Mouse (Mus musculus) left cerebral cortex, adult 8-10 months (tissue): Measurements from ENCODE around the gene Xylt2. TPM values are rescaled to one million over a fixed set of nuclear protein-coding genes. Genes with fewer than 3 reads are reported as not detected.
A peak's percentile ranks its signal among the peaks of the same experiment; 100 is the strongest.
"Not testable (repeated sequence)": the region's sequence is repeated elsewhere in the genome, so short reads cannot be mapped to it uniquely, and the experiment has no call there.

ENCODE experiments used
- DNase-seq, 2 experiments: peaks; one replicate each; pipeline ENCODE4 v3.0.0; 2022; ENCODE audit warnings: low spot score in 2 of 2
- total RNA-seq, 4 experiments: library from RNA; stranded (reverse); gene quantifications; 2 replicates each; pipeline ENCODE4 v1.2.4; 2022

The Xylt2 gene
- total RNA-seq = 10 to 100 TPM; 25.9 to 27.8 (median 26.7) TPM

DNA sequence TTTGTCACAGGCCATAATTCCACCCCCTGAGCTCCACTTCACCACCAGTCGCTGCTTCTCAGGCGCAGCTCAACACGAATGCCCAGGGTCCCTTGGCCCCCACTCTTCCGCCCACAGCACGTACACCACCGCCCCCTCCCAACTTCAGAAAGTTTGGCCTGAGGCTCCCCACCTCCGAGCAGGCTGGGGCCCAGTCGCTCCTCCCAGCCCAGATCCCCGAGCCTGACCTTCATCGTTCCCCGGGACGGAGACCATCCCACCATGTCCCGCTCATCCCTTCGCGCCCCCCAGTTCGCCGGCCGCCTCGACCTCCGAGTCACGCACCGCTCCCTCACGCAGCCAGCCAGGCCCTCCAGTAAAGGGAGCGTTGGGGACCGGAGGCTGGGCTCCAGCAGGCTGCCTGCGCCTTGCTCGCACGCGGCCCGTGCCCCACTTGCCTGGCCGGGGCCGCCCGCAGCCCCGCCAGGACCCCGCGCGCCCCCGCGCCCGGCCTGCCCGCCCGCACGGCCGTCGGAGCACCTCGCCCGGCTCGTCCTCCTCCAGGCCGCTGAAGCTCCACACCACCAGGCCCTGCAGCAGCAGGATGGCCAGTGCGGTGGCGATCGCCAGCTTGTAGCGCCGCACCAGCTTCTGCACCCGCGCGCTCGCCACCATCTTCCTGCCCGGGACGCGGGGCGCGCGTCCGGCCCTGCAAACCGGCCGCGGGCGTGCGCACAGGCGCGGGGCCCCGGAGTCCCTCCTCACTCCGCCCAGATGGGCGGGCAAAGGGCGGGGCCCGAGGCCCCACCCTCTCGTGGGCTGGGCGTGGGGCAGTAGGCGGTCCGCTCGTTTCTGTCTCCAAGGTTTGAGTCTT, at the start of gene Xylt2:
Xylt2 (minus strand) TSS at position 762 of the 853 bp plus-strand sequence.
- DNase-seq = peak; percentile 69 to 87

DNA sequence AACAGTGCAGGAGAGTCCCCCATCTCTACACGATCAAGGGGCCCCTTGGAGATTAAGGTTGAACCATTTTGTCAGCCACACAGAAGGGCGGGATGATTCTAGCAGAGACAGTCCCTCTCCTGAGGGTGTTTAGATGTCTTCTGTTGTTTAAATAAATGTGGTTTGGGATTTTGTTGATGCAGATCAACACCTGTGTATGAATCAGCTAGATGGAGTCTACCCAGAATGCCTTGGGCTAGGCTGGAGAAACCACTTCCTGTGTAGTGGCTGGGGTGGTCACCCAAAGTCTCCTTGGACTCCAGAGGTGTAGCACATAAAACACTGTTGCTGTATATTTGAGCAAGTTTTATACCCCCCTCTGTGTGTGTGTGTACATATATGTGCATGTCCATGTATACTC, 41.9 kb upstream of the Xylt2 start:
- DNase-seq = no peak

- no peak for DNase-seq
These were observed 41.0 kb upstream of the Xylt2 start for GRCm38 (mm10) chr11:94718113-94718909.

DNA sequence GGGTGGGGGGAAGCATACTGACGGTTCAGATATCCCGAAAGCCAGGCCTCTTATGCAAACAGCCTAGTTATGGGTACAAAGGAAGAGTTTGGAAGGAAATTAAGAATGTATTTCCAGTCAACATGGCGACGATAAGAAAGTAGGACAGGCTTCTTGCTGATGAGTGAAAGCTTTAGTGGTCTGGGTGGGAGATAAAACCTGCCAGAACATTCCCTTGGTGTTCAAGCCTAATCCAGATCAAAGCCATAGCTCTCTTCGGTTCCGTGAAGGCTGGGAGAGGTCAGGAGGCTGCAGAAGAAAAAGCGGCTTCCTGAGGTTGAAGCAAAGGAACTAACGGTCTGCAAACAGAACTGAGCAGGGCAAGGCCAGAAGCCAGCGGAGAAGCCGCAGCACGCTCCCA, 39.9 kb upstream of the Xylt2 start:
- DNase-seq = no peak

DNA sequence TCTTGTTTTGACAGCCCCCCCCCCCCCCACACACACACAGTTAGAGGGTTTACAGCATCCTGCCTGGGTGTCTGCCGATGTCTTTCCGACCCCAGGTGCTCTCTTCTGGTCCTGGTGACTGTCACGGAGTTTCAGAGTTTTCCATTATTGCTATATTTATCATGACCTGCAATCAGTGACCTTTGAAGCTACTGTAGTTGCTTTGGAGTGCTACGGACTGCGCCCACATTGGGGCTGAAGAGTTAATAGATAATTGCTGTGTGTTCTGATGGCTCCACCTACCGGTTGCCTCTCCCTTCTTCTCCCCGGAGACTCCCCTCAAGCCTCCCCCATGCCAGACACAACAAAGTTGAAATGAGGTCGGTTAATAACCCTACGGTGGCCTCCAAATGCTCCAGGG, 39.4 kb upstream of the Xylt2 start:
- DNase-seq = no peak

DNA sequence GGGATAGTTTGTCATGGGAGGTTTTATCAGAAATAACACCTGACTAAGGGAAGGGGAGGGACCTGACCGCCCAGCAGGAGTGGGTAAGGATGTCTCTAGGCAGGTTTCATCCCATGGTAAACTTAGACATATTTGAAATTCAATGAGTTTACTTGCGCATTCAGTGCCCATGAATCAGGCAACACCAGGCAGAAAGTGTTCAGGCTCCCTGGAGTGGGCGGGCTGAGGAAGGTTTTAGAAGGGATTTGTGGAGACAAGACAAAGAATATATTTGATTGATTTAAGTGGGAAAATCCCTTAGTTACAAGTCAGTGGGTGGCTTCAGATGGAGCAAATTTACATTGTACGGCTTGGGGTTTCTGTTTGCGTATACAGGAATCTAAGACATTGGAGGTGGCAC, 38.3 kb upstream of the Xylt2 start:
- peak in 1 of 2 experiments; percentile 14 for DNase-seq

DNA sequence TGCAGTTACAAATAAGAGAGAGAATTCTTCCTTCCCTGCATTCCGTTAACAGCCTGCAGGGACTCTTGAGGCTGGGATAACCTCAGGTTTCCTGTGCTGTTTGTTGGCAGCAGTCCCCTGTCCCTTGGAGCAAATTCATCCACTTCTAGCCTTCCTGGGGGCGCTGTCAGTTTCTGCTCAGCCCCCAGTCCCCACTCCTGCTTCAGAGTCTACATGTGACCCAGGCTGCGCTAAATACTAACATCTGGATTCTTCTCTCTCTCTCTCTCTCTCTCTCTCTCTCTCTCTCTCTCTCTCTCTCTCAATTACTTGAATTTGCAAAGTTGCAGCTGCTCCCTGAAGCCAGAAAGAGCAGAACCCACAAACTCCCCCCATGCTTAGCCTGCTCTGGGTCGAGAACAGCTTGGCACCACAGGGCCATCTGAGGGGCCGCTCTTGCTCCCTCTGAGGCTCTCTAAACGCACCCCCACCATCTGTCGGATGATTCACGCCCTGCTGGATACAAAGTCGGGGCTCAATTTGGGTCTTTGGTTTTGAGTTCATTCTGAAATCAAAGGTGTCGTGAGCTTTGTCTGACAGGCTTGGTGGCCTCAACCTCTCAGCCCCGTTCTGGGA, 36.0 kb upstream of the Xylt2 start:
- DNase-seq = no peak

- DNase-seq = no peak
These were observed 27.2 kb upstream of the Xylt2 start, which contains the start of gene Gm11541 for GRCm38 (mm10) chr11:94704472-94704871. TSS of gene Gm11541 (minus strand) at chr11:94704499.

GRCm38 (mm10) chr11:94704020-94704419, 26.7 kb upstream of the Xylt2 start:
- DNase-seq = no peak

- DNase-seq = no peak
These were observed 24.9 kb upstream of the Xylt2 start for GRCm38 (mm10) chr11:94702216-94702610.

DNA sequence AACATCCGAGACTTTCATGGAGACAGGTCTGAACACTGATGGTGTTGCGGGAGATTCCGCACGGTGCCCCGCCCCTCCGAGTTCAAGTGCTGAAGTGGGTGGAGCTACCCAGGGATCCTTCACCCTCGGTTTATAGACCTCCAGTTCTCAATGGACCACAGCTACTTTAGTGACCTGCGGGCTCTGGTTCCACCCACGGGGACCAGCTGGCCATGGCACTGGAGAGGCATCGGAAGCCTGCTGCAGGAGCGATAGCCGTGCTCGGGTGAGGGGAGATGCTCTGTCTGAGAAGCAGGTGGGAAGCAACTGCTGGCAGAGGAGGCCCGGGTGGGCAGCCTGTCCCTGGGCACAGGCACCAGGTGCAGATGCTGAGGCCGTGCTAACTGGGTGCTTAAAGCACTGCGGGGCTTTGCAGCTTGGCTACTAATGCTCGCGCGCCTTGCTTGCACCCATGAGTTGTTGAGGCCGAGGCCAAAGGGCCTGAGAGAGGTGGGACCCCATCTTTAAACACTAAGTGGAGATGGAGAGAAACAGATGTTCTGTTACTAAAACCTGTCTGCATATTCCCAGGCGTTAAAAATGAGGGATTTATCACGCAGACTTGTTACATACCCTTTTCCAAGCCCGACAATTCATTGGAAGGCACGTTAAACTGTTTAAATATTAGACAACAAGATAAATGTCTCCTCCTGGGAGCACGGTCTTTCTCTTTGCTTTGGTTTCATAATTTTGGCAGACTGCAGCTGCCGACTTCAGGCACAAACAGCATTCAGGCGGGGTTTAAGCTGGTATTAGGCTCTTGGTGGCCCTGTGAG, 24.3 kb upstream of the Xylt2 start:
- DNase-seq = no peak

DNA sequence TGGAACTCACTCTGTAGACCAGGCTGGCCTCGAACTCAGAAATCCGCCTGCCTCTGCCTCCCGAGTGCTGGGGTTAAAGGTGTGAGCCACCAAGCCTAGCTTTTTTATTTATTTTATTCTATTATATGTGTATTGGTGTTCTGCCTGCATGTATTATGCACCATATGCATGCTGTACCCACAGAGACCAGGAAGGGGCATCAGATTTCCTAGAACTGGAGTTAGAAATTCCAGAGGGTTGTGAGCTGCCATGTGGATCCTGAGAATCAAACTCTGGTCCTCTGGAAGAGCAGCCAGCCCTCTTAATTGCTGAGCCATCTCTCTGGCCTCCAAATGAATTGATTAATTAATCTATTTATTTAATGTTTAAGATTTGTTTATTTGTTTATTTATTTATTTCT, 22.1 kb upstream of the Xylt2 start:
- no peak for DNase-seq

- no peak for DNase-seq
These were observed 20.6 kb upstream of the Xylt2 start for GRCm38 (mm10) chr11:94697703-94698464.

DNA sequence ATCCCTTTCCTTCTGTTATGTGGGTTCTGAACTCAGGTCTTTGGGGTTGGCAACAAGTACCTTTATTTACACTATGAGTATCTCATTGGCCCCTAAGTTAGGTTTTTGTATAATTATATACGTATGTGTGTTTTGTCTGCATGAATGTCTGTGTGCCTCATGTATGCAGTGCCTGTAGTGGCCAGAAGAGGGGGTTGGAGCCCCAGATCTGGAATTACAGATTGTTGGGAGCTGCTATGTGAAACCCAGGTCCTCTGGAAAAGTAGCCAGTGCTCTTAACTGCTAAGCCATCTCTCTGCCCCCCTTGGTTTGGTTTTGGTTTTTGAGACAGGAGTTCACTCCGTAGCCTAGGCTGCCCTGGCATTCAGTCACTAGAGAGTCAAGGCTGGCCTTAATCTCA, 19.8 kb upstream of the Xylt2 start:
- no peak for DNase-seq

DNA sequence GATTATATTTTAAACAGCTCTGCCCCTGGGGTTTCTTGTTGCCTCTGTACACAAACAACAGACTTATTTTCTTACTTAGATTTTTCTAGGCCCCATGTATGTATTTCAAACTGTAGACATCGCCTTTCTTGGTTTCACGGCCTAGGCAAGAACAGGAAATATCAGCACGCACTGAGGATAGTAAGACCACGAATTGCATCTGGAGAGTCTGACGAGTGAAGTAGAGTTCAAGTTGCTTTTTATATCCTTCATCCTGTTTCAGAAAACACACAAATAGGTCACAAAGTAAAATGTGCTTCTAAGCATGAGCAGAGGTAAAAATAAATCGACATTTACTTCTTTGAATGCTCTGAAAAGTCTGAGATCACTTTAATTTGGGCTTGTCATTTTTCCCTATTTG, 18.2 kb upstream of the Xylt2 start:
- DNase-seq = no peak

GRCm38 (mm10) chr11:94692502-94692901, 15.2 kb upstream of the Xylt2 start:
- DNase-seq = not testable (repeated sequence)

DNA sequence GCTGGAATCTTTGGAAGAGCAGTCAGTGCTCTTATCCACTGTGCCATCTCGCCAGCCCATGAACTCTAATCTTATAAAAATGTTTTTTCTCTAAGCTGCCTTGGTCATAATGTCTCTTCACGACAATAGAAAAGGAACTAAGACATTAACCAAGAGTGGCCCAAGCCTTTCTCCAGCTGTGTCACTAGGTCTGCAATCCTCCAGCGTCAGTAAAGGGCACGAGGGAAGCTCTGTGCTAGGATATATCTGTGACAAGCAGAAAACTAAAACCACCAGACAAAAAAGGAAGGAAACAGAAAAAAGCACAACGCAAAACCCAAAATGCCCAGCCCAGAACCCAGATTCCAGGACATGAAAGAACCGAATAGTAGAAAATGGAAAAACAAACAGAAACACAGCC, 9.9 kb upstream of the Xylt2 start:
- DNase-seq = no peak

- no peak for DNase-seq
These were observed 5.1 kb upstream of the Xylt2 start for GRCm38 (mm10) chr11:94682427-94682826.

DNA sequence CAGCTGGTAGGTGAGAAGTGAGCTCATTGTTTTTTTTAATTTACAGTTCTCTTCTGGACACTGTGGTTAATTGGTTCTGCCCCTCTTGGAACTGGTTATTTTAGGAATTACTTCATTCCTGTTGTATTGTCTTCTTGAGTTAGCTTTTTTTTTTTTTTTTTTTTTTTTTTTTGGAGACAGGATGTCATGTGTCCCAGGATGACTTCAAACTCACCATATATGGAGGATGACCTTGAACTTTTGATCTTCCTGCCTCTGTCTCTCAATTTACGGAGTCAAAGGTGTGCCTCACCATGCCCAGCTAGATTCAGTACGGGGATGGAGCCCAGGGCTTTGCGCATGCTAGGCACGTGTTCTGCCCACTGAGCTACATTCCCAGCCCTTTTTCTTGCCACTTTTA, 4.3 kb upstream of the Xylt2 start:
- no peak for DNase-seq

DNA sequence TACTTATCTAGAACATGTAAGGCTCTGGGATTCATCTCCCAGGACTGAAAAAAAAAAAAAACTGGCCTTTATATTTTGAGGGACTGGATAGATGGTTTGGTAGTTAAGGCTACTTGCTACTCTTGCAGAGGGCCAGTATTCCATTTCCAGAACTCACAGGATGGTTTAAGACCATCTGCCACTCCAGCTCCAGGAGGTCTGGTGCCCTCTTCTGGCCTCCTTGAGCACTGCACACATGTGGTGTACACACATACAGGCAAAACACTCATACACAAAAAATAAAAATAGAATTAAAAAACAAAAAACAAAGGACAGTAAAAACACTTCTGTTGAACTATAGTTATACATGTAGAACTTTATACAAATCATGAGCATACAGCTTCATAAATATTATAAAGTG, 3.3 kb upstream of the Xylt2 start:
- DNase-seq = no peak
